Mouse (Mus musculus) ES-Bruce4 (cell line): Measurements from ENCODE around the gene Rassf3.

Experiments used
- CTCF ChIP-seq: IDR thresholded peaks from one replicate; pipeline ENCODE4 v1.8.1; 2011; ENCODE audit warnings: low read depth, low read length
- POLR2A ChIP-seq: IDR thresholded peaks from one replicate; pipeline ENCODE4 v1.8.1; 2011; ENCODE audit warnings: low read length; ENCODE audit not compliant: insufficient read depth

DNA sequence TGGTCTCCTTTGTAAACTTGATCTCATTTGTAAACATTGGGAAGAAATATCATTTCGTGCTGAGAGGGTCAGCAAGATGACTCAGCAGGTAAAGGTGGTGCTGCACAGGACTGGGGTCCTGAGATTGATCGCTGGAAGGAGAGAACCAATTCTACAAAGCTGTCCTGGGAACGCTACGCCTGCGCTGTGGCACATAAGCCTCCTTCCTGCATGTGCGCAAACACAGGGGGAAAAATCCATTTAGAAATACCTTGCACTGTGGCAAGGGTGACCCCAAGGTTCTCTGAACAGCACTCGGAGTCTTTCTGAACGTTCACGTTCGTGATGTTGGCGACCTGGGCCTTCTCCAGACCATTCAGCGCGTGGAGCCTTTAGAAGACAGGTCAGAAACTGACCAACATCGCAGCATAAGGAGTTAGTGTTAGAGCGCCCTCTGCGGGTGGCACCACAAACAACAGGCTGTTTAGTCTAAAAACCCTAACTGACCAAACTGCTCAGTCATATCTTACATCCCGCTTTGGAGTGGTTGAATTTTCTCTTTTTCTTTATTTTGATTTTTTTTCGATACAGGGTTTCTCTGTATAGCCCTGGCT is 40.0 kb upstream of the Rassf3 start:
- TF ChIP-seq CTCF (peak; percentile 74), POLR2A (no peak)
